Mouse (Mus musculus): Measurements from ENCODE around the gene Srsf2.
A peak's percentile ranks its signal among the peaks of the same experiment; 100 is the strongest.
"Not testable (repeated sequence)": the region's sequence is repeated elsewhere in the genome, so short reads cannot be mapped to it uniquely, and the experiment has no call there.

Srsf2 gene

DNA sequence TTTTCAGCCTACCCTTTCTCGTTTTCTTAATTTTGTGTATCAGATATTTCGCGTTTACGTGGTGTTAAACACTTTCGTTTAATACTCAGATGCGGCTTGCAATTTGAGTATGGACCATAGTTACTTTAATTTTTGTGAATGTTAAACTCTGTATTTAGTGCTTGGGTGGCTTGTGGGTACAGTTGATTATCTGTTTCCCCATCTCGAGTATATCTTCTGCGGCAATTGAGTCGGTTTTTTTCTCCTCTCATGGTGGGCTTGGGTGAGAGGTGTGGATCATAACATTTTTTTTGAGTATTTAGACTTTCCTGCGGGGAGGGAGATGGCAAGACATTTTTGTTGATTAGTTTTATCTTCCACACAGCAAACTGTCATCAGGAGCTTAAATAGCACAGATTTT is 1.4 kb upstream of the Srsf2 start:
- no peak for DNase-seq (ENCODE audit: extremely low read depth, insufficient read length, low spot score)

DNA sequence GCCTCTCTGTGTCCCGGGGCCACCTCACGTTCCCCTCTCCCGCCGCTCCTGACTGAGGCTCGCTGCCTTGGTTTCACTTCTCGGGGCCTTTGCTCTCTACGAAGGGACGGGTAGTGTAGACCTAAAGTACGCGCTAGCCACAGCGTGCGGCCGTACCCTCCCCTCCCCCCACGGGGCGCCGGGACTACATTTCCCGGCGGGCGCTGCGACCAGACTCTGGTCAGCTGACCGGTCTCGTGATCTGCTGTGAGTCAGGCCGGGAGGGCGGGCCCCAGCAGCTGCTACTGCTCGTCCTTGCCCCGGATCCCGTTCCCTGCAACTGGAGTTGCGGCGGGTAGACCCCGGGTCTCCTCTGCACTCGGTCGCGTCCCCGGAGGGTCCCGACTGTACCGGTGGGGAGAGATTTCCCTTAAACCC is 626 bp upstream of the Srsf2 start:
- peak; percentile 97 for DNase-seq (ENCODE audit: extremely low read depth, insufficient read length, low spot score)

DNA sequence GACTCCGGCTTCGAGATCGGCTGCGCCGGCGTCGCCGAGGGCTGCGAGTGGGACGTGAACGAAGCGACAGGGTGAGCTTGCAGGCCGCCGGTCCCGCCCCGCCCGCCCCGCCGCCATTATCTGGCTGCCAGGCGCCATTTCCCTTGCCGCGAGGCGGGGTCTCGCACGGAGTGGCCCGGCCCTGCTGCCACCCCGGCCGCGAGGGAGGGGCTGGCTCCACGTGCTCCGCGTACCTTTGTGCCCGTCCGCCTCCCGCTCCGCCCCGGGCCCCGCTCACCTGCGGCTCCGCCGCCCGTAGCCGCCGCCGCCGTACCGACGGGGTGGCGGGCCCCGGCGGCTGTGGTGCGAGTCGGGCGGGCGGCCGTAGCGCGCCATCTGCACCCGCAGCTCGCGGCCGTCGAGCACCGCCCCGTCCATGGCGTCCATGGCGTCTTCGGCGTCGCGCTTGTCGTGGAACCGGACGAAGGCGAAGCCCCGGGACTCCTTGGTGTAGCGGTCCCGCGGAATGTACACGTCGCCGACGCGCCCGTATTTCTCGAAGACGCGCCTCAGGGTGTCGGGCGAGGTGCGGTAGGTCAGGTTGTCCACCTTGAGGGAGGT is 503 bp downstream of the Srsf2 start, which contains the start of gene Mfsd11:
Gene Mfsd11, plus strand, starts transcription at position 150 of the 600 bp plus-strand sequence.
- peak; percentile 76 for DNase-seq (ENCODE audit: extremely low read depth, insufficient read length, low spot score)

DNA sequence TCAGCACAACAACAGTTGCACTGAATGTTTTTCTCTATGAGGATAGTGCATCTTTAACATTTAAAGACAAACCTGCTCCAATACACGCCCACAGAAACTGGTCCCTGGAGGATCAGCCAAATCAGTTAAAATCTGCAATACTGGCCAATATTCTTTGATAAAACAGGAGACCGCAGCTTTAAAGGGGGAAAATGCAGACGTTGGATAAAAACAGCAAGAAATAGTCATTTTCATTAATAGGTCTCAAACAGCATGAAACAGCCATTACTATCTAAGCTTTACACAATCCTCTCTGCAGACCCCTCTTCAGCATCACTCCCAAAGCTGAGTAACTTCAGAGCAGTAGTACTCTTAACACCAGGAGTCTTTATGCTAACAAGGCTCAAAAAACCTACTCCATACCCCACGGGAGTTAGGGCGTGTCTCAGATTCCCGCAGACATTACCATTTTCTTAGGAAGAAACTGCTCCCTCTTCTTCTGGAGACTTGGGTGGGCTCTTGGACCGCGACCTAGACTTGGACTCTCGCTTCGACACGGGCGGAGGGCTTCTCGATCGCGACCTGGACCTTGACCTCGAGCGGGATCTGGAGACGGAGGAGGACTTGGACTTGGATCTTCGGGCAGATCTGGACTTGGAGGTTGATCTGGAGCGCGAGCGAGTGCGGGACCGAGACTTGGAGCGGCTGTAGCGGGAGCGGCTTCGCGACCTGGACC is 1.2 kb downstream of the Srsf2 start:
- no peak for DNase-seq (ENCODE audit: extremely low read depth, insufficient read length, low spot score)

DNA sequence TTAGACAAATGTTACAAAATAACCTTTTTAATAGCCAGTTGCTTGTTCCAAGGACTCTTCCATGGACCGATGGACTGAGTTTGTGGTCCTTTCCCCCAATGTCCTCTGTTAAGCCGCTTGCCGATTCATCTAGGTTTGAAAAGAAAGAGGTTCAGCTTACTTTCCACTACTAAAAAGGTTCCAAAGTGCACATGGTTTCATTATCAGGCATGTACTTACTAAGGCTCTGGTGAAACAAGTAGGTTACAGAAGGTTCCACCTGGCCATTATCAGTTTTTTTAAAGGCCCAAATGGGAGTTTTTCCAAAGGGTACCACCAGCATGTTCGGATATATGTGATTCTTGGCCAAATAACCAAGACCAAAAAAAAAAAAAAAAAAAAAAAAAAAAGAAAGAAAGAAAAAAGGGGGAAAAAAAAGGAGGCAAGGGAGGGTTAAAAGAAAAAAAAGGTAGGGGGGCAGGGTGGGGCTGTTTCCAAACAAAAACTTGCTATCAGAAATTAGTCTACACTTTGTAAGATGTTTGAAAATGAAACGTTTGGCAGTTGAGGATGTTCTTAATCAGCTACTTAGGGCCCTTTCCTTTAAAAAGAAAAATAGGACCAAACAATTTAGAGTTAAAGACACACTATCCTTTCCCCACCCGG is 1.9 kb downstream of the Srsf2 start:
- DNase-seq (ENCODE audit: extremely low read depth, insufficient read length, low spot score) = no peak

DNA sequence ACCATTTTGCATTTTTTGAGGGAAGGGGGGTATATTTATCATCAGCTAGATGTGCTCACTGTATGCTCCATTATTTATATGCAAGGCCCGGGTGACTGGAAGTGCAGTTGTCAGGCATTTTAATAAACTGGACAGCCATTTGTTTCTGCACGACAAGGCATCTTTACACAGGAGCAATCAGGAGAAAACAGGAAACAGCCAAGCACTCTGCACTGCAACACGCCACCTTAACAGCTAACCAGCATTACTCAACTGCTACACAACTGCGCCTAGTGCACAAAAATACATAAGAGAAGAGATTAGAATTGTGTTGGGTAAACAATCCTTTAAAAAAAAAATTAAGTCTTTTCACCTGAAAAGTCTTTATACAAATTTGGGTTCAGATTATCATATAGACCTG is 2.8 kb downstream of the Srsf2 start:
- no peak for DNase-seq (ENCODE audit: extremely low read depth, insufficient read length, low spot score)

DNA sequence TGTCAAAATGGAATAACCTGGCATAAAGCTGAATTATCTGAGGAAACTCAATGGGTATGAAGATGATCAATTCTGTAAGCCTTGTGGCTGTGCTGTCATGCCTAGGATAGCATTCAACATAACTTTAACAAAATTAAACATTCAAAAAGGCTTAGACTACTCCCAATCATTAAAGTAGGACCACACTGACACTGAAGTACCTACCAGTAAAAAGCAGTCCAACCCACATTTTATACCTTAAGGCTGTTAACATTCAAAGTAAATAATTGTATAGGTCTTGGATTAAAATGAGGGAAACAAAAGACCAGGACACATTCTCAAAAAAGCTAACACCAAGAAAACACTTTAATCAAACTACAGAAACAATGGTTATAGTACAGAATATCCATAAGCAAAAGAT is 3.3 kb downstream of the Srsf2 start:
- no peak for DNase-seq (ENCODE audit: extremely low read depth, insufficient read length, low spot score)

DNA sequence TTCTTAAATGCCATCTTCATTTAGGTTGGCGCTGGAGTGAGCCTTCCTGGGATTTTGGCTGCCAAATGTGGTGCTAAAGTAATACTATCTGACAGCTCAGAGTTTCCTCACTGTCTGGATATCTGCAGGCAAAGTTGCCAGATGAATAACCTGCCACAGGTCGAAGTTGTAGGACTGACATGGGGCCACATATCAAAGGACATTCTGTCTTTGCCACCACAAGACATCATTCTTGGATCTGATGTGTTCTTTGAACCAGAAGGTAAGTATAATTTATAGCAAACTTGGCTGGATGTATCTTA is 4.1 kb downstream of the Srsf2 start:
- DNase-seq (ENCODE audit: extremely low read depth, insufficient read length, low spot score) = not testable (repeated sequence)

DNA sequence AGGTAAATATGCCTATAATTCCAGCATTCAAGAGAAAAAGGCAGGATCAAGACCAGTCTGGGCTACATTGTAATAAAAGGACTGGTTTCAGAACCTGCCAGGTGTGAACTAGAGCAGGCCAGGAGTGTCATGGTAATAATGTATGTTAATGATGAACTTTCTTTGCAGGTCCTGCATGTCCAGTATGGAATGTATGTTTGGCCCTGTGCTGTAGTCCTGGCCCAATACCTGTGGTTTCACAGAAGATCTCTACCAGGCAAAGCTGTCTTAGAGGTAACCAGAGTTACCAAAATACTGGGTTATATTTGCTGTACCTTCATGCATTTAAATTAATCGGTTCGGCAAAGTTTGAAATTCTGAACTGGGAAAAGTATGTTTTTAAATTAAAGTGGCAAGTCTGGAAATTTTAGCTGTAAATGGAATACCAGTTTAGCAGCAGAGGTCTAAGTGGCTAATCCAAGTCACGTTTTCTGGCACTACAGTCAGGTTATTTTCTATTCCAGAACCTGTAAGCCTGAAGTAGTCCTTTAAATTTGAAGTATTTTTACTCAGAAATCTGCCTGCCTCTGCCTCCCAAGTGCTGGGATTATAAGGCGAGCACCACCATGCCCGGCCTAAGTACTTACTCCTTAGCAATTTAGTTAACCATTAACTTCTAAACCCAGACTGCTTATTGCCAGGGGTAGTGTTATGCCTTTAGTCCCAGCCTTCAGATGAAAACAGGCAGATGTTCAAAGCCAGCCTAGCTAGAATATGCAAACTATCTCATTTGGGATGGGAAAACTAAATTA is 4.6 kb downstream of the Srsf2 start:
- no peak for DNase-seq (ENCODE audit: extremely low read depth, insufficient read length, low spot score)

DNA sequence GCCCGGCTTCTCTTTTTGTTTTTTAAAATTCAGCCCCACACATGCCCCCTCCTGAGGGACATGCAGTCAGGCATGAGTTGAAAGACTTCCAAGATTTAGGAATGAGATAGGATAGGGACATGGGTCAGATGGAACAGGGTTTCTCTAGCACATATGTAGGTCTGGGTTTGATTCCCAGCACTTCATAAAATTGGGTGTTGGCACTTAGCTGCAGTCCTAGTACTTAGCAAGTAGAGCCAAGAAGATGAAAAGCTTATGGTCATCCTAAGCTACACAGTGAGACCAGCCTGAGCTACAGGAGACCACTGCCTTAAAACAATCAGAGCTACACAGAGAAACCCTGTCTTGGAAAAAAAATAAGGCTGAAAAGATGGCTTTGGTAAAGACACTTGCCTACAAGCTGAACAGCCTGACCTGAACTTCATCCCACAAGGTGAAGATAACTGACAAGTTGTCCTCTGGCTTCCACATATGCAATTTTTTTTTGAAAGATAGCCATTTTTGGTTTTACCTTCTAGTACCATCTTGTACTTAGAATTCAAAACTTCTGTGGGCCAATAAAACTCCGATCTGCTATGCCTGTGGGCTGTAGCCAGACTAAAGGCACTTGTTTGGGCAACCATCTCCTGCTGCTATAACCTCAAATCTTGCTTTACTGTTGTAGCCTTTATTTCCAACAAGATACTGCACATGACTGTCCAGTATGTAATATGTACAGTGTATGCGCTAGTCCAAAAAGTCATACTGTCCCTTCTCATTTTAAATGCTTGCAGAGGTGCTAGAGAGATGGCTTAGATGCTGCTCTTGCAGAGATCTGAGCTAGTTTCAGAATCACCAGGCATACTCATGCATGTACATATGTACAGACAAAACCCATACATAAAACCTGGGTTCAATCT is 5.5 kb downstream of the Srsf2 start:
- no peak for DNase-seq (ENCODE audit: extremely low read depth, insufficient read length, low spot score)

DNA sequence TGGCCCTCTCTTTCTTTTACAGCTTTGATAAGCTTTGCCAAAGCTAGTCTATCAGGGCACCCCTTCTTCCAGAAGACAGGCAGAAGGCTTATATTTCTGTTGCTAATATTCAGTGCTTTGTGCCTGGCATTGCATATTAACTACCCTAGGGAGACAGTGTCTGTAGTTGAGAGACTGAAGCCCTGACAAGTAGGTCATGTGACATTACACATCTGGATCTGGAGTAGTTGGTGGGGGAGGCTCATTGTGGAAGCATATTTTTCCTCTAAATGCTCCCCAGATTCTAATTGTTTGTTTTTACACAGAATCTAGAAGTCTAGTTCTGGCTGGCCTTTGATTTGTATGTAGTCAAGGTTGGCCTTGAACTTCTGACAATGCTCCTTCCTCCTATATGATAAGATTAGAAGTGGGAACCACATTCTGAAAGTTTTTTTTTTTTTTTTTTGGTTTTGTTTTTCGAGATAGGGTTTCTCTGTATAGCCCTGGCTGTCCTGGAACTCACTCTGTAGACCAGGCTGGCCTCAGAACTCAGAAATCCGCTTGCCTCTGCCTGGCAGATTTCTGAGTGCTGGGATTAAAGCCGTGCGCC is 6.2 kb downstream of the Srsf2 start:
- no peak for DNase-seq (ENCODE audit: extremely low read depth, insufficient read length, low spot score)

DNA sequence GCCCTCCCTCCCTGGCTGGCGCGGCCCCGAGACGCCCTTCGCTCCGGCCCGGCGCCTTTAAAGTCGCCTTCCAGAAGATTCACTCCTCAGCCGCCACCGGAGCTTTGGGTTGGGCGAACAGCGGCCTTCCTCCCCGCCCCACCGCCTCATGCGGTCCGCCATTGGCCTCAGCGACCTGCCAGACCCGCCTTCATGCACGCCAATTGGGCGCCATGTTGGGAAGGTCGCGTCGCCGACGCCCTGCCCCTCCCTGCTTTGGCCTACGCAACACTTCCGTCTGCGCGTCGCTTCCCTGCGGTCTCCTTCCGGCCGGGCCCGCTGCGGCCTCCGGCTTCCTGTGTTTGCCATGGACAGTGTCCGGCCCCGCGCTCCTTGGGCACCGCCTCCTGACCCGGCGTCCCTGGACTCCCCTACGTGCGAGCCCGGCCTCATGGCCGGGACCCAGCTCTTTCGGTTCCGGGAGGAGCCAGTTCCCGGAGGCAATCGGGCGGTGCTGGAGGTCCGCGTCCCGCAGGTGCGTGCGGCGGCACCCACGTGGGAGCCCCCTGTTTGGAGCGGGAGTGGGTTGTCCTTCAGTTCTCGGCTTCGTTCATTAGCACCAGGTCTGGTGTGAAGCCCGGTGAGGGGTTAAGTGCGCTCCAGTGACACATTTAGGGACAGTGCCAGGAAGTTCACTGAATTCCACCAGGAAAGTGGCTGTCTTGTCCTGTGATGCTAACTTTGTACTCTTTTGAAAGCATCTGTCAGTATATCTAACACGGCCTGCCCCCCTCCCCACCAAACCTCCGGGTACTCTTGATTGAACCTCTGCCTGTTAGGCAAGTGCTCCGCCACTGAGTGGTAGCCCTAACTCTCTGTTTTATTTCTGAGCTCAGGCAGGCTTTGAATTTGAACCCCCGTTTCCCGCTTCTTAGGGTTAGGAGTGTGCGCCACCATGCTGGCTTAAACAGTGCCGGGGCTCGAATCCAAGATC is 9.3 kb downstream of the Srsf2 start, which contains the start of the genes Mettl23 and Jmjd6:
Gene Mettl23, plus strand, starts transcription at position 18 of the 973 bp plus-strand sequence.
Gene Jmjd6, minus strand, starts transcription at position 189 of the 973 bp plus-strand sequence.
- peak; percentile 100 for DNase-seq (ENCODE audit: extremely low read depth, insufficient read length, low spot score)

DNA sequence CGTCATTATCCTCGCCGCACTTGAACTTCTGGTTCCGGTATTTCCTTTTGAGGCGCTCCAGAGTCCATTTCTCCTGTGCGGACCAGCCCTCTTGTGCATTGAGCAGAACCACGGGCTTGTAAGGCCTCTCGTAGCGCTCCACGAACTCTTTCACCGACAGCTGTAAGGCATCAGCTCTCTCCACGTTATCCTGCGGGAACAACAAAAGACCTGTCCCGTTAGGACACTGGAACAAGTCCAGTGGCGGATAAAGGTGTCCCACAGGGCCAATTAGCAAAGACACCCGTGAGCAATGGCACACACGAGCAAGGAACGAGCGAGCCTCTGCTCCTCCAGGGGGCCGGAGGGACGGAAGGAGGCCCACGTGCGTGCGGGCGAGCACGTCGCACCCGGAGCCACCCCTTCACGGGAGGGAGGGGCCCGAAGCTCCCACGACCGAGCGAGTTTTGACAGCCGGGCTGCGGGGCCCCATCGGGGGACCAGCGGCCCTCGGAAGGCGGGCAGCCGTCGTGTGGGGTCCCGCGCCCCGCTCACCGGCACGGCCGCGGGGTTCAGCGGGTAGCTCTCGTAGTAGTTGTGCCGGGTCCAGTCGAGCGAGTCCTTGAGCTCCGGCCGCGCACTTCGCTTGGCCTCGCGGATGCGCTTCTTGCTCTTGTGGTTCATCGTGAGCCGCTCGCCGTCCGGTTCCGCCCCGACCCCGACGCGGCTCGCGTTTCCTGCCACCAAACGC is 10.2 kb downstream of the Srsf2 start:
- DNase-seq (ENCODE audit: extremely low read depth, insufficient read length, low spot score) = peak; percentile 84

DNA sequence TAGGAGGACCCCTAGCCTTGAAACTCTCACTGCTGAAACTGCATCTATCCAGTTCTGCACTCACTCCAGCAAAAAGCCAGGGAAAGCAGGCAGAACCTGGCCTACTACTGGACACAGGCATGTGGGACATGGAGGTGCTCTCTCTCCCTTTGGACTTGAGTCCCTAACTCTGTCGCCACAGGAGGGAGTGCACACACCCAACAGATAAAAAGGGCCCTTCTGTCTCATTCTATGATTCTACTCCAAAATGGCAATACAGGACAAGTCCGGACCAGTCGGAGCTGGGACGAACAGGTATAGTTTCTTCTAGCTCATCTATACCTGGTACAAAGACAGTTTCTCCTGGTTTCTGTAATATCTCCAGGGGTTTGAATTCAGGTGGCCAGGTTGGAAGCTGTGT is 12.1 kb downstream of the Srsf2 start:
- DNase-seq (ENCODE audit: extremely low read depth, insufficient read length, low spot score) = no peak

DNA sequence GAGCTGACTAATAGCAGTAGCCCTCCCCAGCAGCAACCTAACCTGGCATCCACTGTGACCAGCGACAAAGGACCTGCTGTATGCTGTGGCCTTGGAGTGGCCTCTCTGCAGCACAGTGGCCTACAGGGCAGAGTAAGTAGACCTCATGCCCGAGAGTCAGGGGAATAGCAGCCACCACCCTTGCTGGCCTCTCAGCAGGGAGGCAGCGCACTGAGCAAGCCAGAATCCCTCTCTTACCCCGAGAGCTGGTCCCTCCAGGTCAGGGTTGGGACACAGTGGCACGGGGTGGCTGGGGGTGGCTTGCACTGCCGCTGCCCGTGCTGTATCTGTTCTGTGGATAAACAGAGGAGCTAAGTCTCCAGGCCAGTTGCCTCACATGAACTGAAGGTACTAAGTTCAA is 13.3 kb downstream of the Srsf2 start:
- no peak for DNase-seq (ENCODE audit: extremely low read depth, insufficient read length, low spot score)

DNA sequence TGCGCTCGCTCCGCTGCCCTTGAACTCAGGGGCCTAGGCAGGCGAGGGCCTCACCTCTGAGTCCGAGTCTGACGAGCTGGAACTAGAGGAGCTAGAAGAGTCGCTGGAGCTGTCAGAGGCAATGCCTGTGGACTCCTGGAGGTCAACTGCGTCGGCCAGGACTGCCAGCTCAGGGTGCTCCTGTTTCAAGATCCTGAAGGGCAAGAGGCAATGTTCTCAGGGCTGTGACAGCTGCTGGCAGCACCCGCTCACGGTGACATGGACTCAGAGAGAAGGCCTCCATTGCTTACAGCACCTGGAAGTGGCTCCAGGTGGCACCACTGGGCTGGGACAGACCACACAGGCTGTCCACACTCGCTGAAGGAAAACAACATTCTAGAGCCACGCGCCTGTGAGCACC is 14.0 kb downstream of the Srsf2 start:
- no peak for DNase-seq (ENCODE audit: extremely low read depth, insufficient read length, low spot score)

DNA sequence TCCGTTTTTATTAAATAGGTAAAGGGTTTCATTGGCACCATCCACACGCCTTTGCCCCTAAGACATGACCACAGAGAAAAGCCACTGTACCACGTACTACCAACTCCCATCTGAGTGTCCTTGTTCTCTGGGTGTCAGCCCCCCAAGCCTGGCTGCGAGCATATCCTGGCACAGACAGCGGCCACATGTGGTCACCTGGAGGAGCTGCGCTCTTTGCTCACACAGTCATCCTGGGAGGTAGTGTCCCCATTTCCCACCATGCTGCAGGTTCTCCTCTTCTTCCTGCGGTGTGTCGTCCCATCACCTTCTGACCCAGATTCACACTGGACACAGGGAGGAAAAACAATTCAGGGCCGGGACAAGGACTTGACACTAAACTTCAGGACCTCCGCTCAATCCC is 15.5 kb downstream of the Srsf2 start:
- no peak for DNase-seq (ENCODE audit: extremely low read depth, insufficient read length, low spot score)

DNA sequence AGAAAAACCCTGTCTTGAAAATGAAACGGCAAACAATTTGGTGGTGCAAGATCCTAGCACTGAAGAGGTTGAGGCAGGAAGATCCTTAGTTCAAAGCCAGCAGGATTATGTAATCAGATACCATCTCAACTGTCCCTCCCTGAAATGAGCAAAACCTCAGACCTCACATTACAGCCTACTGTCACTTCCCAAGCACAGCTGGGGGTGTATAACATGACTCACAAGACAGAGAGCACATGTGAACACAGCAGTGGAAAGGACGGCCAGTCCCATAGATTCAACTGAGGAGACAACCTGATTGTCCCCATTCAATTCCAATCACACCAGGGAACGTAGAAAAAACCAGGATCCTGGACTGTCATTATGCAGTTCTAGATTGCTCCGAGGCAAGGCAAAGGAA is 16.6 kb downstream of the Srsf2 start:
- no peak for DNase-seq (ENCODE audit: extremely low read depth, insufficient read length, low spot score)

All from 3134 (cell line).